19 mouse cellular contexts compared by ENCODE assay signal in the genomic region with DNA sequence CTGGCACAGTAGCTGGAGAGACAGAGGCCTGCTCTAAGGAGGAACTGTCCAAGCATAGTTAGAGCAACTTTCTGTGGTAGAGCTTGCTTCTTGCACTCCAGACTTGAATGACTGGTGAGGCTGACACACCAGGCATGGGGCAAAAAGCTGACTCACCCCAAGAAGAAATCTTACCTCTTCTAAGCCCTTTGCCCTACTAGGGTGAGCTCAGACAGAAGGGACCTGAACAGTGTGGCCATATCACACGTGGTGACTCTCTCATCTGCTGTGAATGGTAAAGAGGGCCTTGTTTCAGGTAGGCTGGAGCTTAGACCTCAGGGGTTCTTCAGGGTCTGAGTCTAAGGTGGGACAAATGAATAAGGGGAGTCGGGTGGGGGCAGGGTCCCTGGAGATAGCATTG. TPM values are rescaled to one million over a fixed set of nuclear protein-coding genes. Genes with fewer than 3 reads are reported as not detected.
DNase-seq lines count a peak whose midpoint lies in the region; ATAC-seq and TF ChIP-seq lines count a peak whose summit lies in the region.
"Had no signal": no experiment of that assay in that cellular context is flagged by ENCODE, and none has a peak within 500 bp of the region (broad histone marks: within the 10 kb centered on the region; RNA-seq: fewer than 3 reads in every experiment).

No protein-coding gene starts in this region.

- H3K27ac ChIP-seq in hindbrain, postnatal 0 days: peak overlapping the region; percentile 60; the same call in 1 of the 2 replicates
- no peak overlapping the region for H3K27ac ChIP-seq in hindbrain, embryonic 13.5 days
- H3K27ac ChIP-seq in small intestine, adult 2 months (ENCODE audit: insufficient read depth, low read depth, low read length): peak overlapping the region; percentile 39; the same call in 1 of the 2 replicates
- H3K27ac ChIP-seq: embryonic facial prominence, embryonic 15.5 days; forebrain, embryonic 10.5 days; heart, embryonic 10.5 days; hindbrain, embryonic 12.5 days had no signal

- no peaks in the 10 kb centered on the region for H3K9me3 ChIP-seq in hindbrain, postnatal 0 days (ENCODE audit: low read length)
- H3K9me3 ChIP-seq in hindbrain, embryonic 13.5 days: no peaks in the 10 kb centered on the region
- H3K9me3 ChIP-seq: embryonic facial prominence, embryonic 15.5 days; forebrain, embryonic 10.5 days; heart, embryonic 10.5 days; hindbrain, embryonic 12.5 days had no signal

- TF ChIP-seq CTCF in hindbrain, postnatal 0 days (IDR thresholded peaks at IDR 0.05; ENCODE audit: low read depth): no peak
- no peak for TF ChIP-seq CTCF in small intestine, adult 2 months (IDR thresholded peaks at IDR 0.05; ENCODE audit: extremely low read depth, insufficient read length, insufficient replicate concordance, low read depth, low read length)

- H3K36me3 ChIP-seq in hindbrain, postnatal 0 days (ENCODE audit: insufficient read depth, low read length): no peaks in the 10 kb centered on the region
- no peaks in the 10 kb centered on the region for H3K36me3 ChIP-seq in hindbrain, embryonic 13.5 days
- H3K36me3 ChIP-seq in small intestine, adult 2 months (ENCODE audit: control insufficient read depth, insufficient read depth, low read length): no peaks in the 10 kb centered on the region
- H3K36me3 ChIP-seq: embryonic facial prominence, embryonic 15.5 days; forebrain, embryonic 10.5 days; heart, embryonic 10.5 days; hindbrain, embryonic 12.5 days had no signal

- no peaks in the 10 kb centered on the region for H3K27me3 ChIP-seq in hindbrain, postnatal 0 days (ENCODE audit: insufficient read depth, low read length)
- peaks cover 32% of the 10 kb centered on the region for H3K27me3 ChIP-seq in hindbrain, embryonic 13.5 days
- no peaks in the 10 kb centered on the region for H3K27me3 ChIP-seq in small intestine, adult 2 months (ENCODE audit: control insufficient read depth, insufficient read depth, low read length)
- H3K27me3 ChIP-seq: embryonic facial prominence, embryonic 15.5 days had no signal

- TF ChIP-seq POLR2A in small intestine, adult 2 months (IDR thresholded peaks at IDR 0.05; ENCODE audit: low read depth, low read length): no peak

- no peak for ATAC-seq in hindbrain, postnatal 0 days
- no peak for ATAC-seq in hindbrain, embryonic 13.5 days (ENCODE audit: low FRiP score)
- ATAC-seq: activated CD4-positive, CD25-positive, alpha-beta regulatory T cell, adult 4 months; Patski had no signal

- H3K4me1 ChIP-seq in hindbrain, postnatal 0 days (ENCODE audit: insufficient read depth, low read length): no peaks in the 10 kb centered on the region
- peaks cover 17% of the 10 kb centered on the region for H3K4me1 ChIP-seq in hindbrain, embryonic 13.5 days (replicated peaks)
- peaks cover 16% of the 10 kb centered on the region for H3K4me1 ChIP-seq in small intestine, adult 2 months (ENCODE audit: control insufficient read depth, insufficient read depth, insufficient read length, low read length)

- 73% methylated on average over 2 of the region's 2 CpGs for WGBS in hindbrain, postnatal 0 days
- WGBS in hindbrain, embryonic 13.5 days: 86% methylated on average over 2 of the region's 2 CpGs
- WGBS in small intestine, adult 2 months: 48% methylated on average over 2 of the region's 2 CpGs

- no peak overlapping the region for H3K9ac ChIP-seq in hindbrain, postnatal 0 days (replicated peaks; ENCODE audit: low read length)
- H3K9ac ChIP-seq in hindbrain, embryonic 13.5 days: no peak overlapping the region
- H3K9ac ChIP-seq: embryonic facial prominence, embryonic 15.5 days; hindbrain, embryonic 12.5 days had no signal

- H3K4me2 ChIP-seq in hindbrain, postnatal 0 days (ENCODE audit: low read depth, low read length): no peak overlapping the region
- no peak overlapping the region for H3K4me2 ChIP-seq in hindbrain, embryonic 13.5 days
- H3K4me2 ChIP-seq: embryonic facial prominence, embryonic 15.5 days; hindbrain, embryonic 12.5 days had no signal

- DNase-seq in adrenal gland, adult (ENCODE audit: inconsistent age in 2 of 2, low spot score in 1 of 2): peak; percentile 37 to 71
- DNase-seq in adrenal gland, postnatal 4 days (ENCODE audit: low spot score in 2 of 2): no peak
- no peak for DNase-seq in hindbrain, postnatal 0 days (ENCODE audit: low spot score)
- peak; percentile 17 for DNase-seq in 3T3-L1 (ENCODE audit: low read depth, low spot score)
- DNase-seq in kidney, postnatal 4 days: no peak
- DNase-seq: embryo, embryonic 11 days; gastrocnemius, postnatal 10 days; heart, adult 18-20 months; heart, postnatal 10 days; heart, postnatal 4 days had no signal

- H3K4me3 ChIP-seq in hindbrain, postnatal 0 days (ENCODE audit: low read length): no peak overlapping the region
- H3K4me3 ChIP-seq in hindbrain, embryonic 13.5 days: no peak overlapping the region
- H3K4me3 ChIP-seq in small intestine, adult 2 months (ENCODE audit: low read depth, low read length): no peak overlapping the region
- H3K4me3 ChIP-seq: embryonic facial prominence, embryonic 15.5 days; erythroblast, embryonic 14.5 days; forebrain, embryonic 10.5 days; heart, embryonic 10.5 days; hindbrain, embryonic 12.5 days had no signal

RNA-seq across cellular contexts. Expression of gene Zc3h12a, which starts 30.4 kb away (rescaled TPM):
- 1 to 10 TPM; 7.1 to 8.8 TPM for total RNA-seq in adrenal gland, postnatal 4 days (2021)
- total RNA-seq in hindbrain, postnatal 0 days (2014; rRNA removed): not detected in 2 replicates
- 0.16 and 0.31 TPM in 2 replicates for polyA plus RNA-seq in hindbrain, postnatal 0 days (2015; fragmentation: Nextera tagmentation; extraction: Ambion mirVana)
- polyA plus RNA-seq in hindbrain, embryonic 13.5 days (2015; fragmentation: Nextera tagmentation; extraction: Ambion mirVana): 0.18 and 0.19 TPM in 2 replicates
- polyA plus RNA-seq in small intestine, adult 2 months (2012; rRNA removed): 27.1 and 36.7 TPM in 2 replicates

Comparison
In these comparisons a context has a peak if more than half of its experiments do, and no peak if none do; other contexts are left out.
1. DNase-seq: peak in adrenal gland, adult (2 of 2) and 3T3-L1 (single experiment); none in adrenal gland, postnatal 4 days (0 of 2), hindbrain, postnatal 0 days (single experiment) and kidney, postnatal 4 days (0 of 2).
2. RNA of gene Zc3h12a, which starts 30.4 kb away (polyA plus RNA-seq): 27.1 to 36.7 TPM in small intestine, adult 2 months; 0.16 to 0.31 TPM in hindbrain, postnatal 0 days and 0.18 to 0.19 TPM in hindbrain, embryonic 13.5 days; every median in the first group is over 10 times any median in the second.